Mouse (Mus musculus) c-Kit-positive CD71-positive TER-119-positive erythroid progenitor cells, embryonic 14.5 days (primary cell): ENCODE measurements around the gene Nme9.

Experiments
- DNase-seq: peaks from one replicate; pipeline ENCODE4 v3.0.0-alpha.2; 2013; ENCODE audit warnings: low spot score

Gene Nme9

GRCm38 (mm10) chr9:99451161-99451560, at the start of gene Nme9:
Nme9 (plus strand) TSS chr9:99451475.
- DNase-seq, result no peak

GRCm38 (mm10) chr9:99409280-99409679, 42.0 kb upstream of the Nme9 start:
- DNase-seq, result no peak

- no peak for DNase-seq
These were observed 40.2 kb upstream of the Nme9 start for GRCm38 (mm10) chr9:99411093-99411492.

- DNase-seq, result no peak
These were observed 39.5 kb upstream of the Nme9 start for GRCm38 (mm10) chr9:99411785-99412184.

GRCm38 (mm10) chr9:99416809-99417208, 34.5 kb upstream of the Nme9 start:
- no peak for DNase-seq

- DNase-seq, result no peak
These were observed 33.9 kb upstream of the Nme9 start for GRCm38 (mm10) chr9:99417288-99417846.

GRCm38 (mm10) chr9:99418377-99418776, 32.9 kb upstream of the Nme9 start:
- no peak for DNase-seq

GRCm38 (mm10) chr9:99419951-99420701, 31.1 kb upstream of the Nme9 start:
- no peak for DNase-seq

- DNase-seq, result no peak
These were observed 29.4 kb upstream of the Nme9 start for GRCm38 (mm10) chr9:99421914-99422313.

GRCm38 (mm10) chr9:99423692-99424573, 27.3 kb upstream of the Nme9 start:
- DNase-seq, result no peak

GRCm38 (mm10) chr9:99424574-99424863, 26.8 kb upstream of the Nme9 start:
- DNase-seq, result no peak

GRCm38 (mm10) chr9:99425262-99425661, 26.0 kb upstream of the Nme9 start:
- DNase-seq, result no peak

GRCm38 (mm10) chr9:99428601-99429331, 22.5 kb upstream of the Nme9 start:
- DNase-seq, result no peak

GRCm38 (mm10) chr9:99429845-99430244, 21.4 kb upstream of the Nme9 start:
- no peak for DNase-seq

- DNase-seq, result no peak
These were observed 20.5 kb upstream of the Nme9 start for GRCm38 (mm10) chr9:99430806-99431205.

- no peak for DNase-seq
These were observed 19.9 kb upstream of the Nme9 start for GRCm38 (mm10) chr9:99431346-99431745.

- no peak for DNase-seq
These were observed 19.3 kb upstream of the Nme9 start for GRCm38 (mm10) chr9:99431963-99432362.

- peak; percentile 28 for DNase-seq
These were observed 18.8 kb upstream of the Nme9 start for GRCm38 (mm10) chr9:99432478-99432877.

- no peak for DNase-seq
These were observed 16.2 kb upstream of the Nme9 start for GRCm38 (mm10) chr9:99434892-99435618.

- no peak for DNase-seq
These were observed 15.6 kb upstream of the Nme9 start for GRCm38 (mm10) chr9:99435619-99436181.
